Comparison of ENCODE assay signal across 23 mouse cellular contexts in genomic region chr13:95172346-95172745, GRCm38 (mm10).
DNase-seq lines count a peak whose midpoint lies in the region; ATAC-seq and TF ChIP-seq lines count a peak whose summit lies in the region.
"Had no signal": no experiment of that assay in that cellular context is flagged by ENCODE, and none has a peak within 500 bp of the region (broad histone marks: within the 10 kb centered on the region; RNA-seq: fewer than 3 reads in every experiment).

No protein-coding gene starts in this region.

- H3K4me2 ChIP-seq in midbrain, embryonic 11.5 days, result no peak overlapping the region
- no peak overlapping the region for H3K4me2 ChIP-seq in midbrain, embryonic 13.5 days (replicated peaks)
- no peak overlapping the region for H3K4me2 ChIP-seq in hindbrain, embryonic 12.5 days (replicated peaks)

- H3K27ac ChIP-seq in layer of hippocampus, adult 2 months, result peak overlapping the region; percentile 53; the same call in 1 of the 2 replicates
- no peak overlapping the region for H3K27ac ChIP-seq in midbrain, embryonic 11.5 days (ENCODE audit: low read depth, low read length)
- H3K27ac ChIP-seq in midbrain, embryonic 13.5 days, result no peak overlapping the region
- H3K27ac ChIP-seq in hindbrain, embryonic 12.5 days, result no peak overlapping the region

- WGBS in midbrain, embryonic 11.5 days, result 91% methylated on average over 4 of the region's 4 CpGs
- WGBS in midbrain, embryonic 13.5 days, result 94% methylated on average over 4 of the region's 4 CpGs
- 96% methylated on average over 4 of the region's 4 CpGs for WGBS in hindbrain, embryonic 12.5 days

- TF ChIP-seq CTCF in layer of hippocampus, adult 2 months (conservative IDR thresholded peaks at IDR 0.05), result no peak

- H3K4me1 ChIP-seq in midbrain, embryonic 11.5 days (ENCODE audit: control insufficient read depth, insufficient read depth, low read length), result no peaks in the 10 kb centered on the region
- H3K4me1 ChIP-seq in midbrain, embryonic 13.5 days (replicated peaks), result no peaks in the 10 kb centered on the region
- H3K4me1 ChIP-seq in hindbrain, embryonic 12.5 days, result no peaks in the 10 kb centered on the region

- no peak for ATAC-seq in midbrain, embryonic 11.5 days (ENCODE audit: low FRiP score)
- no peak for ATAC-seq in midbrain, embryonic 13.5 days
- no peak for ATAC-seq in hindbrain, embryonic 12.5 days (ENCODE audit: low FRiP score)
- ATAC-seq: activated CD4-positive, CD25-positive, alpha-beta regulatory T cell, adult 4 months; CD4-positive, CD25-positive, alpha-beta regulatory T cell, adult 4 months; Patski had no signal

- H3K9me3 ChIP-seq in midbrain, embryonic 11.5 days (ENCODE audit: control insufficient read depth, low read length), result no peaks in the 10 kb centered on the region
- H3K9me3 ChIP-seq in midbrain, embryonic 13.5 days, result no peaks in the 10 kb centered on the region
- H3K9me3 ChIP-seq in hindbrain, embryonic 12.5 days (replicated peaks), result no peaks in the 10 kb centered on the region
- H3K9me3 ChIP-seq: G1E had no signal

- DNase-seq in heart, adult 11 months, result peak; percentile 64
- no peak for DNase-seq in heart, postnatal 36 days
- DNase-seq in layer of hippocampus, adult 2 months (ENCODE audit: low spot score in 2 of 2), result no peak
- no peak for DNase-seq in layer of hippocampus, postnatal 14 days (ENCODE audit: low spot score in 2 of 2)
- peak; percentile 53 for DNase-seq in midbrain, embryonic 11.5 days (ENCODE audit: low spot score, missing footprints)
- DNase-seq in brain, adult 2 months (ENCODE audit: low read depth, low spot score), result peak; percentile 31
- DNase-seq: adrenal gland, adult 2 months; adrenal gland, adult 8-10 months; adrenal gland, postnatal 10 days; adrenal gland, postnatal 14 days; adrenal gland, postnatal 25 days; adrenal gland, postnatal 36 days; B cell, adult 2 months; cerebellum, adult 11 months; cerebellum, adult 11-12 months; cerebellum, adult 18-20 months had no signal

- no peaks in the 10 kb centered on the region for H3K36me3 ChIP-seq in midbrain, embryonic 11.5 days (ENCODE audit: control insufficient read depth, insufficient read depth, low read length)
- H3K36me3 ChIP-seq in midbrain, embryonic 13.5 days, result no peaks in the 10 kb centered on the region
- H3K36me3 ChIP-seq in hindbrain, embryonic 12.5 days, result no peaks in the 10 kb centered on the region
- H3K36me3 ChIP-seq: G1E had no signal

- H3K4me3 ChIP-seq in layer of hippocampus, adult 2 months, result no peak overlapping the region
- H3K4me3 ChIP-seq in midbrain, embryonic 11.5 days (ENCODE audit: low read depth, low read length), result no peak overlapping the region
- no peak overlapping the region for H3K4me3 ChIP-seq in midbrain, embryonic 13.5 days (replicated peaks)
- no peak overlapping the region for H3K4me3 ChIP-seq in hindbrain, embryonic 12.5 days

- intact Hi-C loops in heart, postnatal 36 days (cut with DNase I), result no loop called here

- H3K9ac ChIP-seq in midbrain, embryonic 11.5 days (ENCODE audit: low read length), result no peak overlapping the region
- no peak overlapping the region for H3K9ac ChIP-seq in midbrain, embryonic 13.5 days (replicated peaks)
- H3K9ac ChIP-seq in hindbrain, embryonic 12.5 days, result no peak overlapping the region

- H3K27me3 ChIP-seq in midbrain, embryonic 11.5 days (ENCODE audit: control insufficient read depth, insufficient read depth, low read length), result no peaks in the 10 kb centered on the region
- H3K27me3 ChIP-seq in midbrain, embryonic 13.5 days, result no peaks in the 10 kb centered on the region
- H3K27me3 ChIP-seq in hindbrain, embryonic 12.5 days, result no peaks in the 10 kb centered on the region
- H3K27me3 ChIP-seq: CH12.LX, Patski had no signal

Comparison
In these comparisons a context has a peak if more than half of its experiments do, and no peak if none do; other contexts are left out.
1. DNase-seq: peak in heart, adult 11 months (single experiment), midbrain, embryonic 11.5 days (single experiment) and brain, adult 2 months (single experiment); none in heart, postnatal 36 days (0 of 2), layer of hippocampus, adult 2 months (0 of 2) and layer of hippocampus, postnatal 14 days (0 of 2).